Mouse (Mus musculus) heart, adult 2 months (tissue): ENCODE results near the gene Cdc40. TPM values are rescaled to one million over a fixed set of nuclear protein-coding genes. Genes with fewer than 3 reads are reported as not detected.
A peak's percentile ranks its signal among the peaks of the same experiment; 100 is the strongest.

ENCODE experiments used
- DNase-seq, 2 experiments: peaks; one replicate each; pipeline ENCODE4 v3.0.0; 2021
- H3K27ac ChIP-seq: fragments of 200-600 bp; 2 replicates; pipeline ENCODE4 v1.8.1; 2022
- H3K27me3 ChIP-seq: fragments of 200-500 bp; 2 replicates; pipeline ENCODE4 v1.6.1; 2012; ENCODE audit warnings: mild to moderate bottlenecking, low read length, inconsistent platforms, mixed read lengths; ENCODE audit not compliant: control insufficient read depth, insufficient read depth
- H3K36me3 ChIP-seq: fragments of 200-500 bp; 2 replicates; pipeline ENCODE4 v1.6.1; 2012; ENCODE audit warnings: low read length, inconsistent platforms; ENCODE audit not compliant: control insufficient read depth, insufficient read depth
- H3K4me1 ChIP-seq: fragments of 200-500 bp; 2 replicates; pipeline ENCODE4 v1.6.1; 2011; ENCODE audit warnings: low read length; ENCODE audit not compliant: control insufficient read depth, insufficient read depth
- H3K4me3 ChIP-seq: fragments of 200-600 bp; 2 replicates; pipeline ENCODE4 v1.8.1; 2022
- H3K79me2 ChIP-seq: fragments of 200-500 bp; replicated peaks from 2 replicates; pipeline ENCODE4 v1.6.1; 2012; ENCODE audit warnings: mild to moderate bottlenecking, inconsistent platforms, low read length, moderate library complexity, mixed read lengths; ENCODE audit not compliant: control insufficient read depth, insufficient read depth
- H3K9ac ChIP-seq: fragments of 200-500 bp; 2 replicates; pipeline ENCODE4 v1.6.1; 2012; ENCODE audit warnings: low read depth, mild to moderate bottlenecking, control low read depth, inconsistent platforms, low read length, mixed read lengths
- CTCF ChIP-seq: fragments of 200-600 bp; IDR thresholded peaks from 2 replicates; pipeline ENCODE4 v1.8.1; 2022; ENCODE audit warnings: antibody characterized with exemption, mild to moderate bottlenecking, moderate library complexity
- EP300 ChIP-seq: fragments of 200-500 bp; IDR thresholded peaks from 2 replicates; pipeline ENCODE4 v1.6.1; 2011; ENCODE audit warnings: low read depth, low read length, control low read depth; ENCODE audit not compliant: insufficient read depth
- POLR2A ChIP-seq: fragments of 200-500 bp; IDR thresholded peaks from 2 replicates; pipeline ENCODE4 v1.6.1; 2011; ENCODE audit warnings: mild to moderate bottlenecking, low read depth, low read length, control low read depth; ENCODE audit not compliant: insufficient read depth
- WGBS: fragments of 180-500 bp; shearing (Covaris S2); methylation state at CpG from one replicate; pipeline ENCODE4 v1.1.7; 2018; 5-methylcytosine and 5-hydroxymethylcytosine counted together
- intact Hi-C: fragments of 180-260 bp; cut with DNase I; formaldehyde crosslinking; loops from one replicate; pipeline ENCODE4 v1.15.1; 2025
- polyA plus RNA-seq: library from polyadenylated mRNA; depleted of rRNA; stranded (reverse); fragments of >200 nt; gene quantifications from 2 replicates; pipeline ENCODE4 v1.2.3, GENCODE M21; 2012
- total RNA-seq, 2 experiments: library from RNA; stranded (reverse); gene quantifications; 2 replicates each; pipeline ENCODE4 v1.2.3; 2021

Cdc40 gene
- total and polyA plus RNA-seq, 3 experiments = 8.6 to 19.3 (median 18.6) TPM

DNA sequence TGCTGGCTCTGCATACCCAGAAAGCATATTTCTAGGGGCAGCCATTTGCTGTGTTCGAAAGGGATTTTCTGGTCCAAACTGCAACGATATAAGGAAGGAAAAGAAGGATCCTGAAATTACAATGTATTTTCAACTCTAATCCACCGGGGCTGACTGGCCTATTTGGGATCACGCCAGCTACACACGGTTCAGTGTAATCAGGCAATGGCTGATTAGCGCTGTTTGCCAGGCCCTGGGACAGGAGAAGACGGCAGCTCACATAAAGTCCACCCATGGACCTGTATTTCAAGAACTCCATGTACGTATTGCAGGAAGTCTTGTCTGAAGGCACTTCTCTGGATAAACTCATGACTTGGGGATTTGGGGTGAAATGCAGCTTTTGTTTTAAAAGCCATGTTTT lies 25.5 kb downstream of the Cdc40 start:
- TF ChIP-seq POLR2A = no peak
- Histone ChIP-seq H3K27me3 (no peaks in the 10 kb centered on the region), H3K4me1 (peaks cover 2% of the 10 kb centered on the region), H3K9ac (no peak overlapping the region), H3K27ac (no peak overlapping the region), H3K4me3 (no peak overlapping the region), H3K79me2 (peaks cover 2% of the 10 kb centered on the region; the same call in 1 of the 2 replicates), H3K36me3 (peaks cover 2% of the 10 kb centered on the region)
- intact Hi-C loops = no loop called here
- DNase-seq = peak in 1 of 2 experiments; percentile 19
- 29% methylated on average over 8 of the region's 8 CpGs for WGBS

DNA sequence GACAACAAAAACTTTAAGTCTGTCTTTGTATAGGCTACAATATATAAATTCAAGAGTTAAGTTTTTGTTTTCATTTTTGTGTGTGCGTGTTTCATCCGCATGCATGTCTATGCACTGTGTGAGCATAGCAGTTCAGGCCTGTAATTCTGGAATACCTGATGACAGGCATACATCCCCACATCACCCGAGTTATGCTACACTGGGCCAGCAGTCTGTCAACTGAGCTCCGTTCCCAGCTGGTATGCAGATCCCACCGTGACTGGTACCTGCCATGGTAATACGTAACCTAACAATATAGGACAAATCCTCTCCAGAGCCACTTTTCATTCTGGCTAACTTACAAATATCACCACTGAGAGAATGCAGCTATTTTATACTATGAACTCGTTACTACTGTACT lies 26.4 kb downstream of the Cdc40 start:
- intact Hi-C loops = no loop called here
- 90% methylated on average over 7 of the region's 7 CpGs for WGBS
- TF ChIP-seq EP300 (no peak), POLR2A (no peak), CTCF (no peak)
- no peak overlapping the region for H3K4me3 ChIP-seq
- H3K27ac ChIP-seq = no peak overlapping the region
- H3K9ac ChIP-seq = no peak overlapping the region
- no peaks in the 10 kb centered on the region for H3K27me3 ChIP-seq
- peaks cover 2% of the 10 kb centered on the region for H3K4me1 ChIP-seq
- DNase-seq = no peak
- H3K36me3 ChIP-seq = peaks cover 2% of the 10 kb centered on the region
- H3K79me2 ChIP-seq = 0 out of 2 replicates have a peak, but pooled peaks cover 2% of the 10 kb centered on the region

DNA sequence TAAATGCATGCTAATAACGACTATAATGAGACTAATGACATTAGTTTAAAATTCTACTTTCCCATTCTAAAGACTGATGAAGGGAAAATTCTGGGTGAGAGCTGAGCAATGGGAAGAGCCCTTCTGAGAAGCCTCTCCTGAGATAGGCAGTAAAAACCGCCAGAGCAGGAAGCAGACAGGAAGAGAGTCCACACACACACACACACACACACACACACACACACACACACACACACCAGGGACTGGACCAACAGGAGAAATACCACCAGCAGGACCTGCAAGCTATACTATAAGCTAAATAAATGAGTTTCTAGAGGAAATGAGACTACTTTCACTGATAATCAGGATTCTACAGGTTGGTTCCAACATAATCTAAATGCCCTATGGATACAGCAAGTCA lies 27.5 kb downstream of the Cdc40 start:
- DNase-seq = no peak
- Histone ChIP-seq H3K4me1 (peaks cover 2% of the 10 kb centered on the region), H3K27me3 (no peaks in the 10 kb centered on the region), H3K9ac (no peak overlapping the region), H3K79me2 (0 out of 2 replicates have a peak, but pooled peaks cover 2% of the 10 kb centered on the region), H3K4me3 (no peak overlapping the region), H3K36me3 (peaks cover 2% of the 10 kb centered on the region), H3K27ac (no peak overlapping the region)
- TF ChIP-seq CTCF = no peak
- no peak for TF ChIP-seq EP300
- no peak for TF ChIP-seq POLR2A
- intact Hi-C loops = no loop called here
- WGBS = 46% methylated on average over 2 of the region's 2 CpGs

DNA sequence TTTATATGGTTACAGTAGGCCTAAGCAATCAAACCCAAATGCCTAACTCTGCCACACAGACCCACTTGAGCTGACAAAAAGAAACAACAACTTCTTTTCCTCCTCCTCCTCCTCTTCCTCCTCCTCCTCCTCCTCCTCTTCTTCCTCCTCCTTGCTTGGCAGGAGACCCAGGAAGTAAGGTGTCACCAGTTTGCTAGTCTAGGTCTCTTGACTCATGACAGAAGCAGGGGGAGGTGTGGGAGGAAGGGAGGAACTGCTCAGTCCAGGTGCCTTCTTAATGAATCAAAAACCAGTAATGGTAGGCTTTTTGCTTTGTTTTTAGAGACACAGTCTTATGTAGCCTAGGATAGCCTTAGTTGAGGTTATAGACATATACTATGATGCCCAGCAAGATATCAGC lies 32.0 kb downstream of the Cdc40 start:
- H3K27me3 ChIP-seq = no peaks in the 10 kb centered on the region
- no peak for DNase-seq
- intact Hi-C loops = no loop called here

DNA sequence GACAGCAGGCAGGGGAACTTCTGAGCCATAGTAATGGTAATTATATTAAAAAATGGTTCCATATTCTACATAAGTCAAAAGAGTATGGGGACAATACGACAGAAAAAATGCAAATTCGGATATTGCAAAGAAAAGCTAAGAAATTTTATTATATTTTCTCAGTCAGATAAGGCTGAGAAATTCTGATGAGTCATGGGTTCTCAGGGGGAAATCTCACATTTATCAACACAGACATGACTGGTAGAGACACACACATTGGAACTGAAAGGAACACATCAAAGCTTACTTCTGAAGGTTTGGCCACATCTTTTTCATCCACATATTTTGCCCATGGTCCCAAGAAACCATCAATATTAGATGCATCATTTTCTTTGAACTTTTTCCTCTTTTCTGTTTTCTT lies 32.5 kb downstream of the Cdc40 start:
- no peak for DNase-seq

More for the DNA sequence above, 32.0 kb downstream of the Cdc40 start:
- Histone ChIP-seq H3K27ac (no peak overlapping the region), H3K79me2 (no peaks in the 10 kb centered on the region), H3K9ac (no peak overlapping the region), H3K36me3 (no peaks in the 10 kb centered on the region), H3K4me1 (no peaks in the 10 kb centered on the region; the same call in 1 of the 2 replicates), H3K4me3 (no peak overlapping the region)
- TF ChIP-seq POLR2A (no peak), CTCF (no peak), EP300 (no peak)

DNA sequence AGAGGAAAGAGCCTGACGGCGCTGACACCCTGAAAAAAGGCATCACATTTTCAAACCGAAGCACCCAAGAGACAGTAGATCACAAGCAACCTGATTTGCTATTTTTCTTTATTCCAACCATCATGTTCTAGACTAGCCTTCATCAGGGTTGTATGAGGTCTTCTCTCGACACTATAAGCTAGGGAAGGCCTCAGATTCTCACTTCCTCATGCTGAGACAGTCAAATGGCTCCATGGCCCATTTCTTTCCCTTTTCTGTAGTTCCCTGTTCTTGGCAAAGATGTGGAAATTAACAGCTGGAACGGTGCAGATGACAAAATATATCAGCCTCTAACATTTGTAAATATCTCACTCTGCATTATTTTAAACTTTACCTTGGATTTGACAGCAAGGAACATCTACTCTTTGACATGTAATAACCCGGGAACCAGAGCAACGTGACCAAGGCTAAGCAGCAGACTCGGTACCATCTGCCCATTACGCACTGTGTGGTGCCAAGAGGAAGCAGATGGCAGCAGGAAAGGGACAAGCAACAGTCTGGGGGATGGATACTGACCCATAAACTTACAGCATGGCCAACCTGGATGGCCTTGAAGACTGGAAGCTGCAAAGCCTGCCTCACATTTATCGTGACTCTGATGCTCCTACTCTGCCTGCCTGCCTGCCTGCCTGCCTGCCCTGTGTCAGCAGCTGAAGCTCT lies 35.8 kb downstream of the Cdc40 start:
- intact Hi-C loops = no loop called here
- H3K27me3 ChIP-seq = no peaks in the 10 kb centered on the region
- no peak overlapping the region for H3K9ac ChIP-seq
- no peak overlapping the region for H3K4me3 ChIP-seq
- WGBS = 92% methylated on average over 10 of the region's 10 CpGs
- no peak overlapping the region for H3K27ac ChIP-seq
- no peaks in the 10 kb centered on the region; the same call in 1 of the 2 replicates for H3K4me1 ChIP-seq
- H3K79me2 ChIP-seq = no peaks in the 10 kb centered on the region
- no peak for TF ChIP-seq POLR2A
- no peak for DNase-seq
- peaks cover 3% of the 10 kb centered on the region; the same call in 1 of the 2 replicates for H3K36me3 ChIP-seq

More for the DNA sequence above, 32.5 kb downstream of the Cdc40 start:
- no peaks in the 10 kb centered on the region for H3K36me3 ChIP-seq
- no peaks in the 10 kb centered on the region for H3K27me3 ChIP-seq
- no peak overlapping the region for H3K4me3 ChIP-seq
- WGBS = 86% methylated on average over 2 of the region's 2 CpGs
- no peaks in the 10 kb centered on the region for H3K79me2 ChIP-seq
- H3K4me1 ChIP-seq = no peaks in the 10 kb centered on the region; the same call in 1 of the 2 replicates
- H3K9ac ChIP-seq = no peak overlapping the region
- no peak overlapping the region for H3K27ac ChIP-seq
- no peak for TF ChIP-seq EP300
- TF ChIP-seq CTCF = no peak
- no peak for TF ChIP-seq POLR2A
- intact Hi-C loops = no loop called here
